Mouse (Mus musculus): Measurements from ENCODE around the gene Itfg1. TPM values are rescaled to one million over a fixed set of nuclear protein-coding genes. Genes with fewer than 3 reads are reported as not detected.
A peak's percentile ranks its signal among the peaks of the same experiment; 100 is the strongest.
"Not testable (repeated sequence)": the region's sequence is repeated elsewhere in the genome, so short reads cannot be mapped to it uniquely, and the experiment has no call there.

The Itfg1 gene
- polyA plus RNA-seq, 1 experiment, result 32.4 TPM

DNA sequence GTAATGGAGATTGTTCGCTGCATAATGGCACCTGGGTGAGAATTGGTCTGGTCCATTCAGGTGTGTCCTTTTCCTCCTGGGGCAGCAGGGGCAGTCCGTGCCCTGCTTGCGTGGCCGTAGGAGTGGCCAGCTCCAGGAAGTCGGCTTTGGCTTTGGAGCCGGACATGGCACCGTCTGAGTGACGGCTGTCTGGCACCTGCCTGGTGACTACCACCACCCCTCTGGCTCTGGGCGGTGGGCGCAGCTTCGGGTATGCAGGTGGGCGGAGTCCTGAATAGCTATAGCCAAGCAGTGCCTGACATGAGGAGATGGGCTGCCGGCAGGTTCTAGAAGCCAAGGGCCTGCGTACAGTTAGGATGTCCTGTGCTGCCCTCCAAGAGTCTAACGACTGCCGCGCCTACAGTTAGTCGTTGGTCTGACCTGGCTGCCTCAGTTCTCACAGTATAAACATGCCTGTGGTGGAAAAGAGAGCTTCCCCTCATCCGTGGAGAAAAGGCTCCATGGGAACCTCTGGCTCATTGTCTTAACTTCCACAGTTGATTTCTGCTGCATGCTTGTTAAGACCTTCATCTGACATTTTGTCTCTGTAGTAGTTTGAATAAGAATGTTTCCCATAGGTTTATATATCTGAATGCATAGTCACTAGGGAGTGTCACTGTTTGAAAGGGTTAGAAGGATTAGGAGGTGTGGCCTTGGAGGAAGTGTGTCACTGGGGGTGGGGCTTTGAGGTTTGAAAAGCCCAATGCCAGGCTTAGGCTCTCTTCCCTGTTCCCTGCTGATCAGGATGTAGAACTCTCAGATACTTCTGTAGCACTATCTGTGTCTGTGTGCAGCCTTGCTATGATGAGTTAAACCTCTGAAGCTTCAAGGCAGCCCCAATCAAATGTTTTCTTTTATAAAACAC, 13.8 kb upstream of the Itfg1 start:
- Histone ChIP-seq H3K4me3 (ENCODE audit: control insufficient read depth, low read depth, low read length) (peak overlapping the region; percentile 76), H3K27ac (ENCODE audit: control insufficient read depth, insufficient read depth, low read depth, low read length) (peak overlapping the region; percentile 85)
- TF ChIP-seq POLR2A (IDR thresholded peaks at IDR 0.05; ENCODE audit: control insufficient read depth, low read depth, low read length) (peak; percentile 78; the same call in 1 of the 2 replicates), CTCF (IDR thresholded peaks at IDR 0.05; ENCODE audit: control insufficient read depth, insufficient read depth, insufficient replicate concordance, low read depth, low read length) (no peak)

DNA sequence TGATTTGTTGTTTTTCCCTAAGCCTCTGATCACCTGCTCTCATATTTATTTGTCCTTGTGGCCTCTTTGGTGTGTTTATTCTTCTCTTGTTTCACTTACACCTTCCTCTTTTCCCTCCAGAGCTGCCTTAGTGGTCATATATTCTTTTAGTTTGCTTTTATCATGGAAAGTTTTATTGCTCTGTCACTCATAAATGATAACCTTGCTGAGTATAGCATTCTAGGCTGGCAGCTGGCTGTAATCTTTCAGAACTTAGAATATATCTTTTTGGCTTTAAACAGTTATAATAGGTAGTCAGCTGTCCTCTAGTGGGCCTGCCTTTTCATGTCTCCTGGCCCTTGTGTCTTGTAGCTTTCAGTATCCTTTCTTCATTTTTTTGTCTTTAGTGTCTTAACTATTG, 5.2 kb upstream of the Itfg1 start:
- no peaks in the 10 kb centered on the region for H3K27me3 ChIP-seq (ENCODE audit: control insufficient read depth, insufficient read depth, low read length)
- no peak overlapping the region for H3K27ac ChIP-seq (ENCODE audit: control insufficient read depth, insufficient read depth, low read depth, low read length)
- no peaks in the 10 kb centered on the region for H3K4me1 ChIP-seq (ENCODE audit: control insufficient read depth, insufficient read depth, low read length)
- TF ChIP-seq CTCF (IDR thresholded peaks at IDR 0.05; ENCODE audit: control insufficient read depth, insufficient read depth, insufficient replicate concordance, low read depth, low read length) (no peak), POLR2A (IDR thresholded peaks at IDR 0.05; ENCODE audit: control insufficient read depth, low read depth, low read length) (no peak)
- no peak overlapping the region for H3K4me3 ChIP-seq (ENCODE audit: control insufficient read depth, low read depth, low read length)
- no peaks in the 10 kb centered on the region for H3K36me3 ChIP-seq (ENCODE audit: control insufficient read depth, insufficient read depth, low read length)

More for the DNA sequence above, 13.8 kb upstream of the Itfg1 start:
- peaks cover 28% of the 10 kb centered on the region for H3K4me1 ChIP-seq (ENCODE audit: control insufficient read depth, insufficient read depth, low read length)
- no peaks in the 10 kb centered on the region for H3K36me3 ChIP-seq (ENCODE audit: control insufficient read depth, insufficient read depth, low read length)
- no peaks in the 10 kb centered on the region for H3K27me3 ChIP-seq (ENCODE audit: control insufficient read depth, insufficient read depth, low read length)

DNA sequence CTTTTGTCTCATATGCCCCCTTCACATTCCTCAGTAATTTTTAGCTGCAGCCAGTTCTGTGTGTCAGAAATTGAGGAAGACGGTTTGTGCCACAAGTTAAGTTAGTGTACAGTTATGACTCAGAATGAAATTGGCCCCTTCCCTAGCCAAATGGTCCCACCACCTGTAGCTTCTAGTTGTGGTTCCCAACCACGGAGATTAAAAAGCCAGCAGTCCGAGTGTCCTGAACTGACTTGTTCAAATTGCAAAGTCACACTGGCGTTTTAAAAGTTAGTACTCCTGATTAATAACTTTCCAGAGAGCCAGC, 721 bp upstream of the Itfg1 start:
- peak overlapping the region; percentile 95; the same call in 1 of the 2 replicates for H3K27ac ChIP-seq (ENCODE audit: control insufficient read depth, insufficient read depth, low read depth, low read length)
- no peak for TF ChIP-seq CTCF (IDR thresholded peaks at IDR 0.05; ENCODE audit: control insufficient read depth, insufficient read depth, insufficient replicate concordance, low read depth, low read length)
- TF ChIP-seq POLR2A (IDR thresholded peaks at IDR 0.05; ENCODE audit: control insufficient read depth, low read depth, low read length), result no peak
- no peaks in the 10 kb centered on the region for H3K27me3 ChIP-seq (ENCODE audit: control insufficient read depth, insufficient read depth, low read length)
- H3K36me3 ChIP-seq (ENCODE audit: control insufficient read depth, insufficient read depth, low read length), result no peaks in the 10 kb centered on the region
- peak overlapping the region; percentile 95 for H3K4me3 ChIP-seq (ENCODE audit: control insufficient read depth, low read depth, low read length)
- H3K4me1 ChIP-seq (ENCODE audit: control insufficient read depth, insufficient read depth, low read length), result no peaks in the 10 kb centered on the region; the same call in 1 of the 2 replicates

DNA sequence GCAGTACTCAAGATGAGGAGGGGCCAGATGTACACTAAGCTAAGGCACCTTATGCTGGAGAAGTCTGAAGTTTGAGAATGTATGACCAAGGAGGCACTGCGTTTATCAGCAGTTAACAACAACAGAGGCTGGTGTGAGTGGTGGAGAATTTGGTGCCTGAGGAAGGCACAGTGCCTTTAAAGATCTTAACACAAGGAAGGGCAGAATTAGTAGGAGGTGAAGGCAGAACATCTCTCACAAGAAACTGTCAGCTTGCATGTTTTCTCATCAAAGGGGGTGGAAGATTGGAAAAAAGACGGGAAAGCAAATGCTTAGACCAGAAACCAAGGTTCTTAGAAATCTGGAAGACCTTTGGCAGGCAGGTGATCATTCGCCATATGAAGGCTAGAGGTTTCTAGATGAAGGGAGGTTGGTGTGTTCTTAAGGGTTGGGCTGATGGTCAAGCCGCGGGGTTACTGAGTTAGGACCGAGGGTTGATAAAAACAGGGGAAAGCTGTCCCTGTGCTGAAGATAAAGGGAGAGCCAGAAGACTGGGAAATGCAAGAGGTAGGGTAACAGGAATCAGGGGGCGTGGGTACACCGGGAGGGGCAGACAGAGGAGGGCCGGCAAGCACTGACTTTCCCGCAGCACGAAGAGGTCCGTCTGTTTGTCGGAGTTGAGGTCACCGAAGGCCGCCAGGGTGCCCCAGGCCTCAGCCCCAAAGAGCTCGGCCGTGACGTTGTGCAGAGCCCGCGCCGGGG, 635 bp downstream of the Itfg1 start:
- Histone ChIP-seq H3K36me3 (ENCODE audit: control insufficient read depth, insufficient read depth, low read length) (no peaks in the 10 kb centered on the region; the same call in 1 of the 2 replicates), H3K4me1 (ENCODE audit: control insufficient read depth, insufficient read depth, low read length) (no peaks in the 10 kb centered on the region; the same call in 1 of the 2 replicates), H3K27me3 (ENCODE audit: control insufficient read depth, insufficient read depth, low read length) (no peaks in the 10 kb centered on the region), H3K27ac (ENCODE audit: control insufficient read depth, insufficient read depth, low read depth, low read length) (peak overlapping the region; percentile 95), H3K4me3 (ENCODE audit: control insufficient read depth, low read depth, low read length) (peak overlapping the region; percentile 95)
- no peak for TF ChIP-seq POLR2A (IDR thresholded peaks at IDR 0.05; ENCODE audit: control insufficient read depth, low read depth, low read length)
- TF ChIP-seq CTCF (IDR thresholded peaks at IDR 0.05; ENCODE audit: control insufficient read depth, insufficient read depth, insufficient replicate concordance, low read depth, low read length), result no peak

DNA sequence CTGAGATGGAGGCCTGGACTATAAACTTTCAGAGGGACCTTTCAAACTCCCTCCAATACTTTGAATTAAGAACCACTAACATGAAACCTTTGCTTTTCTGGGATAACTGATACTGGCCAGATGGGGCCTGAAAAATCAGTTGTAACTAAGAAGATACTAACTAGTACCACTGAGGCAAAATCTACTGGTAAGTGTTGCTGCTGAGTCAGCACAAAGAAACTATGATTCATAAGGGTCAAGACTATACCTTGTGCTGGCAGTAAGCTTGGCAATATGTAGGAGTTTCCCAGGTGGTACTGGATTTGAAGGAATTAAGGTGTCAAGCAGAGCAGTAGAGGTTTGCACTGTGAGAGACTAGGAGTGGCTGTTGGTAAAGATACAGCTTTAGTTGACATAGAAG, 27.1 kb downstream of the Itfg1 start:
- Histone ChIP-seq H3K27me3 (ENCODE audit: control insufficient read depth, insufficient read depth, low read length) (no peaks in the 10 kb centered on the region), H3K36me3 (ENCODE audit: control insufficient read depth, insufficient read depth, low read length) (no peaks in the 10 kb centered on the region)
- TF ChIP-seq CTCF (IDR thresholded peaks at IDR 0.05; ENCODE audit: control insufficient read depth, insufficient read depth, insufficient replicate concordance, low read depth, low read length), result no peak
- no peak for TF ChIP-seq POLR2A (IDR thresholded peaks at IDR 0.05; ENCODE audit: control insufficient read depth, low read depth, low read length)

DNA sequence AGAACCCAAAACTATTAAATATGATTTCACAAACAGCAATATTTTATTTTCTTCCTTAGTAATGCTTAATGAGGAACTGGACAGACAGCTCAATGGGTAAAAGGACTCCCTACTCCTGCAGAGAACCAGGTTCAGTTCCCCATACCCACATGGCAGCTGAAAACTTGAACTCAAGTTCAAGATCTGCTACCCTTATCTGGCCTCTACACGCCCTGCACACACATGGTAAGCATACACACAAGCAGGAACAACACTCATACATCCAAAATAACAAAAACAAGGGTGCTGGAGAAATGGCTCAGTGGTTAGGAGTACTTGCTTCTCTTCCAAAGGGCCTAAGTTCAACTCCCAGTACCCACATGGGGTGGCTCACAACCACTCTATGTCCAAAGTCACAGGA, 39.3 kb downstream of the Itfg1 start:
- no peaks in the 10 kb centered on the region for H3K4me1 ChIP-seq (ENCODE audit: control insufficient read depth, insufficient read depth, low read length)
- TF ChIP-seq POLR2A (IDR thresholded peaks at IDR 0.05; ENCODE audit: control insufficient read depth, low read depth, low read length), result no peak
- TF ChIP-seq CTCF (IDR thresholded peaks at IDR 0.05; ENCODE audit: control insufficient read depth, insufficient read depth, insufficient replicate concordance, low read depth, low read length), result no peak

More for the DNA sequence above, 27.1 kb downstream of the Itfg1 start:
- Histone ChIP-seq H3K4me3 (ENCODE audit: control insufficient read depth, low read depth, low read length) (no peak overlapping the region), H3K27ac (ENCODE audit: control insufficient read depth, insufficient read depth, low read depth, low read length) (no peak overlapping the region), H3K4me1 (ENCODE audit: control insufficient read depth, insufficient read depth, low read length) (no peaks in the 10 kb centered on the region)

DNA sequence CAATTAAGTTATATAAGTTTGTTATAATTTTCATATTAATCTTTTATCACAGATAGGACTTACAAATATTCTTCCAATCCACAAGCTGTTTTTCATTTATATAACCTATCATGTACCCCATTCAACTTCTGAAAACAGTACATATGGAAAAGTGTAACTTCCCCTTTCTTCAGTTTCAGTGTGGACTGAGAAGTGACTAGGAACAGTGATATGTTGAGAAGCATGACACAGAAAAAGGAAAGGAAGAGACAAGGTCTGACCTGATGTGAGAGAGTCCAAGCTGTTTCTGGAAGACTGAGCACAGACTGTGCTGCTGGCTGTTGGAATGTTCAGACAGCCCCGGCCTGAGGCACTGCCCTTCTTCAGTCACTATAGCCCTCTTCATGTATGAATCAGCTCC, 40.6 kb downstream of the Itfg1 start:
- no peak overlapping the region for H3K27ac ChIP-seq (ENCODE audit: control insufficient read depth, insufficient read depth, low read depth, low read length)
- no peak overlapping the region for H3K4me3 ChIP-seq (ENCODE audit: control insufficient read depth, low read depth, low read length)
- no peaks in the 10 kb centered on the region for H3K36me3 ChIP-seq (ENCODE audit: control insufficient read depth, insufficient read depth, low read length)
- no peaks in the 10 kb centered on the region for H3K4me1 ChIP-seq (ENCODE audit: control insufficient read depth, insufficient read depth, low read length)
- TF ChIP-seq CTCF (IDR thresholded peaks at IDR 0.05; ENCODE audit: control insufficient read depth, insufficient read depth, insufficient replicate concordance, low read depth, low read length), result no peak
- TF ChIP-seq POLR2A (IDR thresholded peaks at IDR 0.05; ENCODE audit: control insufficient read depth, low read depth, low read length), result no peak
- no peaks in the 10 kb centered on the region for H3K27me3 ChIP-seq (ENCODE audit: control insufficient read depth, insufficient read depth, low read length)

More for the DNA sequence above, 39.3 kb downstream of the Itfg1 start:
- H3K4me3 ChIP-seq (ENCODE audit: control insufficient read depth, low read depth, low read length), result no peak overlapping the region
- H3K27ac ChIP-seq (ENCODE audit: control insufficient read depth, insufficient read depth, low read depth, low read length), result no peak overlapping the region
- H3K36me3 ChIP-seq (ENCODE audit: control insufficient read depth, insufficient read depth, low read length), result no peaks in the 10 kb centered on the region
- no peaks in the 10 kb centered on the region for H3K27me3 ChIP-seq (ENCODE audit: control insufficient read depth, insufficient read depth, low read length)

DNA sequence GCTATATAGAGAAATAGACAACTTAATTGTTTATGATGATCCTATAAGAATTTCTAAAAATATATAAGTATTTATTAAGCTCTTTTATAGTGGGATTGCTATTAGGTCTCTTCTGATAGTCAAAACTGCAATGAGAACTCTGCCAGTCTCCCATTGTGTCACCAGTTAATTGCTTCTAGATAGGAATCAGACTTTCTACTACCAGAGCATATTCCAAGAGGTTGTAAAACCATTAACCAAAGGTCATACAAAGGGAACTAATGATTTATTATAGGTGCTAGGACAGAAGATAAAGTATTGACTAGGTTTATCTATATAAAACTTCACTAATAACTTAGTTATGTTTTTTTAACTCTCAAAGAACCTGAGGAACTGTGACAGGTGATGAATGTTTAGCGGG, 44.3 kb downstream of the Itfg1 start:
- H3K27me3 ChIP-seq (ENCODE audit: control insufficient read depth, insufficient read depth, low read length); H3K4me1 ChIP-seq (ENCODE audit: control insufficient read depth, insufficient read depth, low read length); H3K27ac ChIP-seq (ENCODE audit: control insufficient read depth, insufficient read depth, low read depth, low read length); H3K4me3 ChIP-seq (ENCODE audit: control insufficient read depth, low read depth, low read length); H3K36me3 ChIP-seq (ENCODE audit: control insufficient read depth, insufficient read depth, low read length): not testable (repeated sequence)
